Mouse (Mus musculus) forebrain, embryonic 11.5 days (tissue): ENCODE results near the gene March9. TPM values are rescaled to one million over a fixed set of nuclear protein-coding genes. Genes with fewer than 3 reads are reported as not detected.
A peak's percentile ranks its signal among the peaks of the same experiment; 100 is the strongest.

Source experiments
- ATAC-seq: fragments of 200-750 bp; cut with Nextera tagmentation; replicated peaks from 2 replicates; pipeline ENCODE4 v1.8.0; 2017; ENCODE audit warnings: moderate TSS enrichment; ENCODE audit not compliant: low FRiP score
- DNase-seq: peaks from one replicate; pipeline ENCODE4 v3.0.0-alpha.2; 2017; ENCODE audit warnings: low spot score
- H3K27ac ChIP-seq: fragments of 300-500 bp; sonication (generic); 2 replicates; pipeline ENCODE4 v1.5.1; 2014; ENCODE audit warnings: low read depth, low read length
- H3K27me3 ChIP-seq: fragments of 300-500 bp; sonication (generic); 2 replicates; pipeline ENCODE4 v1.6.1; 2014; ENCODE audit warnings: mild to moderate bottlenecking, low read length, mixed read lengths; ENCODE audit not compliant: control insufficient read depth, insufficient read depth
- H3K36me3 ChIP-seq: fragments of 300-500 bp; sonication (generic); 2 replicates; pipeline ENCODE4 v1.6.1; 2014; ENCODE audit warnings: mild to moderate bottlenecking, low read length, moderate library complexity, mixed read lengths; ENCODE audit not compliant: control insufficient read depth, insufficient read depth
- H3K4me1 ChIP-seq: fragments of 300-500 bp; sonication (generic); replicated peaks from 2 replicates; pipeline ENCODE4 v1.6.1; 2014; ENCODE audit warnings: low read length, mixed read lengths; ENCODE audit not compliant: control insufficient read depth, insufficient read depth
- H3K4me2 ChIP-seq: fragments of 300-500 bp; sonication (generic); 2 replicates; pipeline ENCODE4 v1.6.1; 2014; ENCODE audit warnings: low read depth, mild to moderate bottlenecking, low read length, moderate library complexity, mixed read lengths; ENCODE audit not compliant: severe bottlenecking
- H3K4me3 ChIP-seq: fragments of 300-500 bp; sonication (generic); 2 replicates; pipeline ENCODE4 v1.5.1; 2014; ENCODE audit warnings: low read depth, low read length
- H3K9ac ChIP-seq: fragments of 300-500 bp; sonication (generic); 2 replicates; pipeline ENCODE4 v1.6.1; 2014; ENCODE audit warnings: low read length
- H3K9me3 ChIP-seq: fragments of 300-500 bp; sonication (generic); 2 replicates; pipeline ENCODE4 v1.6.1; 2016; ENCODE audit warnings: low read length, mixed read lengths; ENCODE audit not compliant: control insufficient read depth
- WGBS: fragments of 180-500 bp; shearing (Covaris S2); extraction: QIAGEN DNeasy Blood & Tissue Kit; methylation state at CpG from one replicate; pipeline ENCODE4 v1.1.7; 2014; 5-methylcytosine and 5-hydroxymethylcytosine counted together
- polyA plus RNA-seq: library from polyadenylated mRNA; unstranded; fragments of >200 nt; fragmentation: Nextera tagmentation; extraction: Ambion mirVana; gene quantifications from 2 replicates; pipeline ENCODE4 v1.2.1, GENCODE M21; 2014

Gene March9
- polyA plus RNA-seq, 1 experiment from 2014 or later, result 2.7 TPM

- Histone ChIP-seq H3K4me3 (no peak overlapping the region), H3K9ac (no peak overlapping the region), H3K27ac (no peak overlapping the region), H3K27me3 (no peaks in the 10 kb centered on the region), H3K9me3 (no peaks in the 10 kb centered on the region), H3K4me2 (no peak overlapping the region), H3K36me3 (no peaks in the 10 kb centered on the region; the same call in 1 of the 2 replicates), H3K4me1 (no peaks in the 10 kb centered on the region)
- DNase-seq (no peak), ATAC-seq (no peak)
- 79% methylated on average over 20 of the region's 20 CpGs for WGBS
Observed at GRCm38 (mm10) chr10:127098514-127098913, 38.5 kb upstream of the March9 start.

DNA sequence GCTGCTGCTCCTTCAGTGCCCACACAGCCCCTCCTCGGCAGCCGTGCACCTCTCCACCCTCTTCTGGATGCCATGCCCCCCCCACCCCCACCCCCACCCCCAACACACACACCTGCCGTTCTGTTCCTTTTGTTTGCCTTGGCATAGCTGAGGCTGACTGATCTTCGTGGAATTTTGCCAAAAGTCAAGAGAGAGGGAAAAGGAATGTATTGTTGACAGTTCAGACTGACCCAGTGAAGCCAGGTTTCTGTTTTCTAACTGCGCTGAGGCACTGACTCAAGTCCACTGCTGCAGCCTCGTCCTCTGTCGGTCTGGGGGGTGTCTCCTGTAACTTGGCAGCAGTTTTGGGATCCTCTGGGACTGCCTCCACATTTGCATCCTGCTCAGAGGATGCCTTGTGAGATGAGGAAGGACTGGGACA is 34.4 kb upstream of the March9 start:
- Histone ChIP-seq H3K9me3 (no peaks in the 10 kb centered on the region), H3K9ac (no peak overlapping the region), H3K4me2 (no peak overlapping the region), H3K36me3 (no peaks in the 10 kb centered on the region; the same call in 1 of the 2 replicates), H3K4me3 (no peak overlapping the region), H3K27me3 (peaks cover 34% of the 10 kb centered on the region), H3K27ac (no peak overlapping the region), H3K4me1 (peaks cover 10% of the 10 kb centered on the region)
- DNase-seq (no peak), ATAC-seq (no peak)
- 70% methylated on average over 7 of the region's 7 CpGs for WGBS

DNA sequence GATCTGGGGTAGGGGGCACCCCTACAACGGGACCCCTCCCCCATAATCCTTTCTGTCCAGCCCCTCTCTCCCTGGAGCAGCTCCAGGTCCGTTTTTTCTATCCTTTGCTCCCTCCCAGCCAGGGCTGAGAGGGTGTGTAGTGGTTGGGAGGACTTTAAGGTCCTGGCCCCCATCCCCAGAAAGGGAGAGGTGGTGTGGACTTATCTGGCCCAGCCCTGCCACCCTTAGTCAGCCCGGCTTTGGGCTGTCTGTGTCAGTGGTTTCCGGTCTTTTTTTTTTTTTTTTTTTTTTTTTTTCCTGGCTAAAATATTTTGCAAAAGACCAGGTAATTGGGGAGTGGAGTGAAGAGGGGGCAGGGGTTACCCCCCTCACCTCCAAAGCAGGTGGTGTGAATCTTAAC is 32.8 kb upstream of the March9 start:
- ATAC-seq (no peak), DNase-seq (no peak)
- no peaks in the 10 kb centered on the region for H3K9me3 ChIP-seq
- peaks cover 38% of the 10 kb centered on the region for H3K27me3 ChIP-seq
- no peak overlapping the region for H3K4me2 ChIP-seq
- peaks cover 10% of the 10 kb centered on the region for H3K4me1 ChIP-seq
- no peak overlapping the region for H3K4me3 ChIP-seq
- H3K27ac ChIP-seq, result no peak overlapping the region
- H3K36me3 ChIP-seq, result no peaks in the 10 kb centered on the region; the same call in 1 of the 2 replicates
- 56% methylated on average over 4 of the region's 4 CpGs for WGBS
- no peak overlapping the region for H3K9ac ChIP-seq

GRCm38 (mm10) chr10:127091507-127092396 is 31.8 kb upstream of the March9 start:
- Histone ChIP-seq H3K27me3 (peaks cover 38% of the 10 kb centered on the region), H3K9me3 (no peaks in the 10 kb centered on the region), H3K4me3 (peak overlapping the region; percentile 16; the same call in 1 of the 2 replicates), H3K27ac (no peak overlapping the region), H3K4me2 (peak overlapping the region; percentile 38), H3K4me1 (peaks cover 10% of the 10 kb centered on the region), H3K9ac (no peak overlapping the region), H3K36me3 (no peaks in the 10 kb centered on the region; the same call in 1 of the 2 replicates)
- DNase-seq (peak; percentile 66), ATAC-seq (peak; percentile 51; the same call in 1 of the 2 replicates)
- WGBS, result 6% methylated on average over 51 of the region's 51 CpGs

GRCm38 (mm10) chr10:127090560-127091411 is 30.8 kb upstream of the March9 start:
- ATAC-seq, result no peak
- Histone ChIP-seq H3K27me3 (peaks cover 38% of the 10 kb centered on the region), H3K9me3 (no peaks in the 10 kb centered on the region), H3K4me2 (peak overlapping the region; percentile 38), H3K36me3 (no peaks in the 10 kb centered on the region), H3K4me3 (peak overlapping the region; percentile 16; the same call in 1 of the 2 replicates), H3K27ac (no peak overlapping the region), H3K4me1 (peaks cover 10% of the 10 kb centered on the region), H3K9ac (no peak overlapping the region)
- WGBS, result 8% methylated on average over 57 of the region's 57 CpGs
- peak; percentile 63 for DNase-seq

GRCm38 (mm10) chr10:127085633-127086032 is 25.6 kb upstream of the March9 start:
- no peaks in the 10 kb centered on the region for H3K36me3 ChIP-seq
- no peak overlapping the region for H3K9ac ChIP-seq
- H3K4me1 ChIP-seq, result peaks cover 13% of the 10 kb centered on the region; the same call in 1 of the 2 replicates
- H3K4me3 ChIP-seq, result no peak overlapping the region
- no peak overlapping the region for H3K4me2 ChIP-seq
- H3K27me3 ChIP-seq, result peaks cover 43% of the 10 kb centered on the region
- 83% methylated on average over 6 of the region's 6 CpGs for WGBS
- H3K9me3 ChIP-seq, result no peaks in the 10 kb centered on the region
- ATAC-seq (no peak), DNase-seq (no peak)
- H3K27ac ChIP-seq, result no peak overlapping the region

DNA sequence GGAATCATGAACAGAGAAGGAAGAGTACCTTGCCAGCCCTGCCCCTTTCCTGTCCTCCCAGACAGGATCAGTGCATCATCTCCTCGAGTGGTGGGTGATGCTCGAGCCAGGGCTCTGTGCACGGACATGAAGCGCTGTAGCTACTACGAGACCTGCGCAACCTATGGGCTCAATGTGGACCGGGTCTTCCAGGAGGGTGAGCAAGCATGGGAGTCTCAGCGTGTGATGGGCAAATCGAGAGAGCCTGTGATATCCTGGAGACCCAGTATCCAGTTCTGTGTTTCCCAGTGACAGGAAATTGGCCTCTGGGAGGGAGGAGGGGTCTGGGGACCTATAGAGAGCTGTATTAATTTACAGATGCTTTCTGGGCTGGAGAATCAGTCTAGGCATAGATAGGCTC is 25.1 kb upstream of the March9 start:
- Histone ChIP-seq H3K36me3 (no peaks in the 10 kb centered on the region), H3K27ac (no peak overlapping the region), H3K9ac (no peak overlapping the region), H3K4me3 (no peak overlapping the region), H3K4me2 (no peak overlapping the region), H3K9me3 (no peaks in the 10 kb centered on the region), H3K27me3 (peaks cover 43% of the 10 kb centered on the region), H3K4me1 (peaks cover 17% of the 10 kb centered on the region; the same call in 1 of the 2 replicates)
- DNase-seq (no peak), ATAC-seq (no peak)
- 88% methylated on average over 9 of the region's 9 CpGs for WGBS

- H3K27me3 ChIP-seq, result peaks cover 42% of the 10 kb centered on the region
- 64% methylated on average over 5 of the region's 5 CpGs for WGBS
- peaks cover 22% of the 10 kb centered on the region; the same call in 1 of the 2 replicates for H3K4me1 ChIP-seq
Observed at GRCm38 (mm10) chr10:127083915-127084306, 23.9 kb upstream of the March9 start.

More at GRCm38 (mm10) chr10:127083915-127084306, 23.9 kb upstream of the March9 start:
- no peak overlapping the region for H3K4me3 ChIP-seq
- no peaks in the 10 kb centered on the region for H3K9me3 ChIP-seq
- no peak for ATAC-seq
- H3K9ac ChIP-seq, result no peak overlapping the region
- no peak overlapping the region for H3K27ac ChIP-seq
- H3K4me2 ChIP-seq, result no peak overlapping the region
- DNase-seq, result no peak
- no peaks in the 10 kb centered on the region for H3K36me3 ChIP-seq
